Mouse (Mus musculus) heart, postnatal 10 days (tissue): Measurements from ENCODE around the gene Gm438. TPM values are rescaled to one million over a fixed set of nuclear protein-coding genes. Genes with fewer than 3 reads are reported as not detected.
"Not testable (repeated sequence)": the region's sequence is repeated elsewhere in the genome, so short reads cannot be mapped to it uniquely, and the experiment has no call there.

Source experiments
- DNase-seq, 2 experiments: peaks; one replicate each; pipeline ENCODE4 v3.0.0; 2021
- intact Hi-C: fragments of 180-260 bp; cut with DNase I; formaldehyde crosslinking; loops from one replicate; pipeline ENCODE4 v1.15.1; 2025
- total RNA-seq, 2 experiments: library from RNA; stranded (reverse); gene quantifications; 2 replicates each; pipeline ENCODE4 v1.2.3; 2021

Gene Gm438
- not detected for total RNA-seq

DNA sequence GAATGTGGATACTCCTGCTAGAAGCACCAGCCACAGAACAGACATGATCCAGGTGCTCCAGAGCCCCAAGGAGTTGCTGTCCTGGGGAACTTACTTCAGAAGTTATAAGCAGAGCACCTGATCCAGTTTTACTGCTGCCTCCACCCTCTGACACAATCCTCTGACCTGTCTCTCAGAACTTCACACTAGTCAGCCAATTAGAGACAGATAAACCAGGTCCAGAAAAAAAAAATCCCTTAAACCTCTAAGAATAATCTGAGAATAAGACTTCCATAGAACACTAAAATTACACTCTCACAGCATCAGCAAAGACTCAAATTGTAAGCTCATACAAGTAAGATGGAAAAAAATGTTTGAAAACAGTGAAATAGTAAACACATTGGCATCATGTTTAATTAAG, at the start of gene Gm438:
Gene Gm438, minus strand, starts transcription at position 101 of the 400 bp plus-strand sequence.
- no peak for DNase-seq
- intact Hi-C loops: no loop called here

DNA sequence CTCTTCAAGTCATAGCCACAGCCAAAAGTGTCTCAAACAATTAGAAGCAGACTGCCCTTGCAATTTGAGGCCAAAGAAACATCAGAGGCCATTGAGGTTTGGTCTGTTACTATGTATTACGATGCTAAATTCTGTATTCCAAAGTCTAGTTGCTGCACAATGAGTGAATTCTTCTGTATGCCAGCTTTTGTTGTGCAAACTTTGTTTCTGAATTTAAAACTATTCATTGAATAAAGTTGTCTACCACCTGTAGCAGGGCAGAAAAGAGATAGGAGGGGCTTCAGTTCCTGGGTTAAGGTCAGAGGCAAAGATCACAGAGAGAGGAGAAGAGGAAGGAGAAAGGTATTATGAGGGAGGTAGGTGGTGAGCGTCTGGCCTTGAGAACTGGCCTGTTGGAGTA, 38.3 kb upstream of the Gm438 start:
- DNase-seq: no peak
- intact Hi-C loops: no loop called here

DNA sequence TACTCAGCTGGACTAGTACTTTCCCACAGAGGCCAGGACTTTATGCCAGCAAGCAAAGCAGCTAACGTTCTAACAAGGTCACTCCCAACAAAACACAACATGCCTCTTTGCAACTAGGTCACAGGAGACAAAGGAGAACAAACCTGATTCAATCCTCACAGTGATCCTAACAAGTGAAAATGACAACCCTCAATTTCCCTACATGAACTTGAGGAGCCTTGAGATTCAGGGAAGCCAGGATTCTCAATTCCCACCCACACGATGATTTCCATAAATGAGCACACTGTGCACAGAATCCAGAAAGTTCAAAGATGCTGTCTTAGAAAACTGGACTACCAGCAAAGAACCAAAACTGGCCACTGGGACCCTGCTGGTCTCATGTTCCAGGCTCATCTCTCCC, 37.6 kb upstream of the Gm438 start:
- intact Hi-C loops: no loop called here

DNA sequence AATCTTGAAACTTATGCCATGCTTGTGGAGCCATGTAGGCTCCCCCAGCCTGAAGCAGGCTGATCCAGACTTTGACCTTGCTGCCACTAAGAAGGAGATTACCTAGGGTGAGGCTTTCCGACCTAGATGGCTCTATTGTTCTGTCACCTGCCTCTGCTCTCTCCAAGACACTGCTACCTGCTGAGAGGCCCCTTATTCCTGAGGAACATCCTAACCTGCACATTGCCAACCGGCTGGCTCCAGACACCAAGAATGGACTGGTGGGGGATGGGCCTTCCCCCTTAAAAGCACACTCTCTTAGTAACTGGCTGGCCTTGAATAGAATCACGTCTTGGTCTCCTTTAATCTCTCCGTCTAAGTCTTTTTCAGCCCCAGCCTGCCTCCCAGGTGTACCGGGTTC, 20.8 kb upstream of the Gm438 start:
- DNase-seq, intact Hi-C loops: not testable (repeated sequence)

More for the DNA sequence above, 37.6 kb upstream of the Gm438 start:
- DNase-seq: no peak

DNA sequence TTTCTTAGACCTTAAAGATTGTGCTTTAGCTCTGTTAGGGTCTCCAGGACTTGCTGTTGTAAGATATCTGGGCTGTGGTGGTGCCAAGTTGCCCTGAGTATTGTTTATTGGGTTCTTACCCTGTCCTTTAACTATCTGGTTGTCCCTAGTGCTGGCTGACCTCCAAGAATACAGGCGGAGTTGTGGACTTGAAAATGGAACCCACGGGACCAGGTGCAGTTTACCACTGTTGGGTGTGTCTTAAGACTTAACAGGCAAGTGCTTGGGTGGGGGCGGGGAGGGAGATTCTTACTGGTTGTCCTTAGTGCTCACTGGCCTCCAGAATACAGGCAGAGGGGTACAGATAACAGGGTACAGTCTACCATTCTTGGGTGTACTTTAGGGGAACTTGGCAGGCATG, 17.2 kb upstream of the Gm438 start:
- DNase-seq: no peak
- intact Hi-C loops: no loop called here

DNA sequence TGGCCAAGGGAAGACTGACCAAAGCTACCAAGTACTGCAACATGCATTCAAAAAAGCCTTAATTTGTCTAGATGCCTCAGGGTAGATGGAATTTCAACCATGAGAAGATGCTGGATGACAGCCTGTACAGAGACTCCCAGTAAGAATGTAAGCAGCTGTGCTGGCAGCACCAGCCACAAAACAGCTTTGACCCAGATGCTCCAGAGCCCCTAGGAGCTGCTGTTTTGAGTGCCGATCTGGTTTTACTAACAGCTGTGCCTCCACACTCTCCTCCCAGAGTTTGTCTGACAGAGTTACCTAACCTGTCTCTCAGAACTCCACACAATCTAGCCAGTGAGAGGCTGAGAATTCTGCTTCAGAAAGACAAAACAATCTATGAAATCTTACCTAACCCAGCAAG, 3.8 kb upstream of the Gm438 start:
- intact Hi-C loops: no loop called here
- peak; percentile 26 to 40 for DNase-seq

DNA sequence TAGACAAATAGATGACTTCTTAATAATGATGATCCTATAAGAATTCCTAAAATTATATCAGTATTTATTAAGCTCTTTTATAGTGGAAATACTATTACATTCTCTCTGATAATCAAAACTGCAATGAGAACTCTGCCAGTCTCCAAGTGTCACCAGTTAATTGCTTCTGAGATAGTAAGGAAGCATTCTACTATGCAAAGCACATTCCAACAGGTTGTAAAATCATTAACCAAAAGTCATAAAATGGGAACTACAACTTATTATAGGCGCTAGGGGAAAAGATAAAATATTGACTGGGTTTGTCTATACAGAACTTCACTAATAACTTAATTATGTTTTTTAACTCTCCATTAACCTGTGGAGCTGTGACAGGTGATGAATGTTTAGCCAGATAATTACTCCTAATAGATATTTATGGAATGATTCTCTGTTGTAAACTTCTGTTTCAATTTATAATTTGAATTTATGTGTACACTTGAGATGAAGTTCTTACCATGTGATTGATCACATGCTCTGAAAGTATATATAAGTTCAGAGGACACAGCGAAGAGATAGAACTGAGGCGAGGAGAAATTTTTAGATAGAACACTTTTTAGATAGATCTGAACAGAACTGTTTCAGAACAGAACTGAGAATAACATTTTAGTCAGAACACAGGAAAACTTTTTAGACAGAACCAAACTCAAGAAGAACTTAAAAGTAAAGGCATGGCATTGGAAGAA, 3.7 kb downstream of the Gm438 start:
- intact Hi-C loops: no loop called here
- no peak for DNase-seq

DNA sequence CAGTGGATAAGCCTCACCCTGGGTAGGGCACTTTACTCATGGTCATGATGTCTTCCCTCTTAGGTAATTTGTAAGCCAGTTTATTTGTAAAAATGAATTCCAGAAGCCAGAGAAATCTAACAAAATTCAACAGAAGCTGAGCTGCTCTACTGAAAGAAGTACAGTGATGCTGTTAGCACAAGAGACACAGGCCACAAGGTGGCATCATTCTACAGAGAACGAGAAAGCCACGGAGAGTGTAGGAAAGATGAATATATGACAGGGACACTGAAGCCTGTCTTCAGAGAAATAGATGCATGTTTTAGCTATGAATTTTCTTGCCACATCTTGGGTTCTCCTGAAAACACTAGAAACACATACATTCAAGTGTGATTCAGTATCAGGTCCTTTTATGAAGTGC, 20.7 kb downstream of the Gm438 start:
- DNase-seq: peak; percentile 42 to 70
- intact Hi-C loops: loop anchor here (5.0 to 10.0 kb wide), 5 partner anchors 107 to 532 kb away; no protein-coding TSS in a partner anchor

DNA sequence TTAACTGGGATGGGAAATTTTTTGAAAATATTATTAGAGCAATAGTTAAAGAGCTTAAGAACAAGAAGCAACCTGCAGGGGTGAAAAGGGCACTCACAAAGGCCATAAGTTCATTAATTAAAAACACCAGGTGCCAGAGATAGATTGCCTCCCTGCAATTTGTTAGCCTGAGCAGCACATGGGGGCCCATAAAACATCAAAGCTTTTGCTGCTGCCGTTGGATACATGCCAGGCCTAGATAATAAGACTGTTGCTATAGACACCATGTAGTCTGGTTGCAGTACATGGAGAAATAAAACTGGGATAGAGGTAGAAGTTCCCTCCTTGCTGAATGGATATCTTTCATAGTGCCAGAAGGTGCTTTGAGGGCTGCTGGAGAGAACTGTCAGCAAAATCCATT, 37.2 kb downstream of the Gm438 start:
- intact Hi-C loops: no loop called here
- DNase-seq: no peak

Other genes starting within 250 kb of the Gm438 start
- not detected for gene Gm13124, start 221.4 kb downstream of the Gm438 start, total RNA-seq
- gene Aadacl4, start 172.9 kb downstream of the Gm438 start, total RNA-seq: not detected
- not detected for gene Gm436, start 100.2 kb downstream of the Gm438 start, total RNA-seq
- not detected for gene Gm13178, start 65.2 kb downstream of the Gm438 start, total RNA-seq
- 10 to 100 TPM; 90.2 to 95.2 TPM for gene Dhrs3, start 106.2 kb upstream of the Gm438 start, total RNA-seq